Mouse (Mus musculus) limb, embryonic 11.5 days (tissue): ENCODE data around the gene Pex19. TPM values are rescaled to one million over a fixed set of nuclear protein-coding genes. Genes with fewer than 3 reads are reported as not detected.

Experiments
- ATAC-seq: fragments of 200-750 bp; cut with Nextera tagmentation; 2 replicates; pipeline ENCODE4 v1.8.0; 2017; ENCODE audit warnings: low read depth; ENCODE audit not compliant: insufficient number of reproducible peaks, low FRiP score, low TSS enrichment
- DNase-seq: peaks from one replicate; pipeline ENCODE4 v3.0.0-alpha.2; 2015; ENCODE audit warnings: low spot score
- H3K27ac ChIP-seq: fragments of 300-500 bp; sonication (generic); replicated peaks from 2 replicates; pipeline ENCODE4 v1.5.1; 2014; ENCODE audit warnings: low read depth, mild to moderate bottlenecking, low read length
- H3K27me3 ChIP-seq: fragments of 300-500 bp; sonication (generic); 2 replicates; pipeline ENCODE4 v1.6.1; 2014; ENCODE audit warnings: mild to moderate bottlenecking, low read length, mixed read lengths; ENCODE audit not compliant: control insufficient read depth, insufficient read depth
- H3K36me3 ChIP-seq: fragments of 300-500 bp; sonication (generic); 2 replicates; pipeline ENCODE4 v1.6.1; 2014; ENCODE audit warnings: mild to moderate bottlenecking, low read length, moderate library complexity, mixed read lengths; ENCODE audit not compliant: control insufficient read depth, insufficient read depth
- H3K4me1 ChIP-seq: fragments of 300-500 bp; sonication (generic); 2 replicates; pipeline ENCODE4 v1.6.1; 2014; ENCODE audit warnings: low read length, mixed read lengths; ENCODE audit not compliant: control insufficient read depth, insufficient read depth
- H3K4me2 ChIP-seq: fragments of 300-500 bp; sonication (generic); 2 replicates; pipeline ENCODE4 v1.6.1; 2014; ENCODE audit warnings: low read depth, mild to moderate bottlenecking, moderate library complexity; ENCODE audit not compliant: severe bottlenecking
- H3K4me3 ChIP-seq: fragments of 300-500 bp; sonication (generic); 2 replicates; pipeline ENCODE4 v1.5.1; 2014; ENCODE audit warnings: low read depth, low read length
- H3K9ac ChIP-seq: fragments of 300-500 bp; sonication (generic); 2 replicates; pipeline ENCODE4 v1.6.1; 2014; ENCODE audit warnings: mild to moderate bottlenecking, low read length
- H3K9me3 ChIP-seq: fragments of 300-500 bp; sonication (generic); 2 replicates; pipeline ENCODE4 v1.6.1; 2016; ENCODE audit warnings: low read length; ENCODE audit not compliant: control insufficient read depth
- WGBS: fragments of 180-500 bp; shearing (Covaris S2); extraction: QIAGEN DNeasy Blood & Tissue Kit; methylation state at CpG from one replicate; pipeline ENCODE4 v1.1.7; 2014; 5-methylcytosine and 5-hydroxymethylcytosine counted together
- polyA plus RNA-seq: library from polyadenylated mRNA; unstranded; fragments of >200 nt; fragmentation: Nextera tagmentation; extraction: Ambion mirVana; gene quantifications from 2 replicates; pipeline ENCODE4 v1.2.1, GENCODE M21; 2014

Gene Pex19
- polyA plus RNA-seq, 1 experiment from 2014 or later = 180 TPM

DNA sequence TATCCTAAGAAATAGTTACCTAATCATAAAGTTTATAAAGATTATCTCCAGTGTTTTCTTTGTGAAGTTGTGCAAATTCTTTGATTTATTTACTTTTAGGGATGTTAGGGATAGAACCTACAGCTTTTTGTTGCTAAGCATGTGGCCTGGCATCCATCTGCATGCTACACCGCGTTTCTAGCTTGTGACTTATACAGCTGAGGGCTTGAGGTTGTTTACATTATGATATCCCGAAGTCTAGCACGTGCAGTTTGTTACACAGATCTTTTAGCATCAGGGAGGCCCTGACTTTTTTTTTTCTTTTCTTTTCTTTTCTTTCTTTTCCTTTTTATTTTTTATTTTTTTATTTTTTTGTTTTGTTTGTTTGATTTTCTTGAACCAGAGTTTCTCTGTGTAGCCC, 33.4 kb downstream of the Pex19 start:
- Histone ChIP-seq H3K4me1 (no peaks in the 10 kb centered on the region), H3K9me3 (no peaks in the 10 kb centered on the region), H3K27ac (no peak overlapping the region), H3K36me3 (peaks cover 6% of the 10 kb centered on the region; the same call in 1 of the 2 replicates), H3K9ac (no peak overlapping the region), H3K4me3 (no peak overlapping the region), H3K27me3 (no peaks in the 10 kb centered on the region), H3K4me2 (no peak overlapping the region)
- DNase-seq (no peak), ATAC-seq (no peak)
- WGBS = 88% methylated on average over 4 of the region's 4 CpGs

DNA sequence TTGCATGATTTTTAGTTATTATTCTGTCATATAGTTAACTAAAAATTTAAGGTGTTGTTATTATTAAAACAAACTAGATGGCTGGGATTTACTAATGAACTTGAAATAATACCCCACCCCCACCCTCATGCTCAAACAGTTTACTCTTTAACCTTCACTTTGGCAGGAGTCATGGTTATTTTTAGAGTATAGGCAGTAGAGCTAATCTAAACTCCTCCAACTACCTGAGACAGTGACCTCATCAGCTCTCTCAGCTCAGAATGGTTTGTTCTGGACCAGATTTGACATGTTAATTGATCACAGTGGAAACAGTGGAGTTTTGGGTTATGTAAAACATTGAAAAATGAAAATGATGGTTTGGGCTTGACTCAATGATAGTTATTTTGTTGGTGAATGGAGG, 34.0 kb downstream of the Pex19 start:
- H3K4me3 ChIP-seq = no peak overlapping the region
- H3K36me3 ChIP-seq = peaks cover 4% of the 10 kb centered on the region; the same call in 1 of the 2 replicates
- H3K9ac ChIP-seq = no peak overlapping the region
- no peak overlapping the region for H3K4me2 ChIP-seq
- no peak overlapping the region for H3K27ac ChIP-seq
- no peaks in the 10 kb centered on the region for H3K27me3 ChIP-seq
- no peak for ATAC-seq
- no peaks in the 10 kb centered on the region for H3K9me3 ChIP-seq
- no peaks in the 10 kb centered on the region for H3K4me1 ChIP-seq
- no peak for DNase-seq

DNA sequence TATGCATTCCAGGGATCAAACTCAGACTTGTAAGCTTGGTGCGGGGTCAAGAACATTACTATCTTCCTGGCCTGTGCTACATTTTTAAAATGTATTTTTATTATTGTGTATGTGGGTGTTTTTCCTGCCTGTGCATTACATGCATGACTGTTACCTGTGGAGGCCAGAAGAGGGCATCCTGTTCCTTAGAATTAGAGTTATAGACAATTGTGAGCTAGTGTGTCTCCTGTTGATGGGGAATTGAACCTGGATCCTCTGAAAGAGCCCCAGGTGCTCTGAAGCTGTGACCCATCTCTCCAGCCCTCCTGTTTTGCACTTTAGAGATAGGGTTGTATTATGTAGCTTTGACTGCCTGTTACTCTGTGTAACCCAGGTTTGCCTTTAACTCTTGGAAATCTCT, 35.5 kb downstream of the Pex19 start:
- Histone ChIP-seq H3K36me3 (peaks cover 6% of the 10 kb centered on the region; the same call in 1 of the 2 replicates), H3K4me3 (no peak overlapping the region), H3K27ac (no peak overlapping the region), H3K4me2 (no peak overlapping the region), H3K9me3 (no peaks in the 10 kb centered on the region), H3K4me1 (no peaks in the 10 kb centered on the region), H3K27me3 (no peaks in the 10 kb centered on the region), H3K9ac (no peak overlapping the region)
- no peak for ATAC-seq
- WGBS = 98% methylated on average over 1 of the region's 1 CpGs
- no peak for DNase-seq

DNA sequence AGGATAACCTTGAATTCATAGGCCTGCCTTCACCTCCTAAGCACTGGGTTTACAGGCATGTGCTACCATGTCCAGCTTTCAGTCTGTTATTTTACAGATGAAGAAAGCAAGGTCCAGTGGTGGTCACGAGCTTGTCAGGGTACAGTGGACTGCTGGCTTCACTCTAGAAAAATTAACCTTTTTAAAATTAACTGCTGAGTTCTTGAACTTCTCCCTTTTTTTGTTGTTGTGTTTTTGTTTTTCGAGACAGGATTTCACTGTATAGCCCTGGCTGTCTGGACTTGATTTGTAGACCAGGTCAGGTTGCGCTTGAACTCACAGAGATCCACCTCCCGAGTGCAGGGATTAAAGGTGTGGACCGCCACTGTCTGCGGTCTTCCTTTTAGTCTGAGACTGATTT, 36.4 kb downstream of the Pex19 start:
- ATAC-seq (no peak), DNase-seq (no peak)
- H3K27me3 ChIP-seq = no peaks in the 10 kb centered on the region
- no peak overlapping the region for H3K4me2 ChIP-seq
- H3K4me1 ChIP-seq = no peaks in the 10 kb centered on the region
- peaks cover 10% of the 10 kb centered on the region; the same call in 1 of the 2 replicates for H3K36me3 ChIP-seq
- H3K9ac ChIP-seq = no peak overlapping the region
- no peaks in the 10 kb centered on the region for H3K9me3 ChIP-seq
- no peak overlapping the region for H3K4me3 ChIP-seq
- H3K27ac ChIP-seq = no peak overlapping the region
- 80% methylated on average over 6 of the region's 6 CpGs for WGBS

DNA sequence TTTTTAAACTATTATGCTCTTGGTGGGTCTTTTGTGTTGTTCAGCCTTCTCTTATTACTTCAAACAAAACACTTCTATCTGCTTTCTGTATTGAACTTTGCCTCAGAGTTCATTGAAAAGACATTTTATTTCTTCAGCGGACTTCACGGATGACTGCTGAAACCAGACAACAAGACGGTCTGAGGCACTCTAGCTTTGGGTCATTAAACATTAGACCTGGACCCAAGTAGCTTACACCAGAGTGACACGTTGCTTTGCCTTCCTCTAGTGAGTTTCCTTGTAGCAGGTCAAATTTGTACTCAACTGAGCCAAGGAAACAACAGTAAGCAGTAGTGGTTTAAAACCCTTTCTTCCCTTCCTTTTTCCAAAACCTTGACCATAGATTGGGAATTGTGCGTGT, 41.4 kb downstream of the Pex19 start:
- Histone ChIP-seq H3K36me3 (peaks cover 17% of the 10 kb centered on the region; the same call in 1 of the 2 replicates), H3K9me3 (no peaks in the 10 kb centered on the region), H3K9ac (no peak overlapping the region), H3K4me1 (no peaks in the 10 kb centered on the region), H3K27me3 (no peaks in the 10 kb centered on the region), H3K27ac (no peak overlapping the region), H3K4me2 (no peak overlapping the region), H3K4me3 (no peak overlapping the region)
- ATAC-seq = no peak
- 96% methylated on average over 5 of the region's 5 CpGs for WGBS
- no peak for DNase-seq

DNA sequence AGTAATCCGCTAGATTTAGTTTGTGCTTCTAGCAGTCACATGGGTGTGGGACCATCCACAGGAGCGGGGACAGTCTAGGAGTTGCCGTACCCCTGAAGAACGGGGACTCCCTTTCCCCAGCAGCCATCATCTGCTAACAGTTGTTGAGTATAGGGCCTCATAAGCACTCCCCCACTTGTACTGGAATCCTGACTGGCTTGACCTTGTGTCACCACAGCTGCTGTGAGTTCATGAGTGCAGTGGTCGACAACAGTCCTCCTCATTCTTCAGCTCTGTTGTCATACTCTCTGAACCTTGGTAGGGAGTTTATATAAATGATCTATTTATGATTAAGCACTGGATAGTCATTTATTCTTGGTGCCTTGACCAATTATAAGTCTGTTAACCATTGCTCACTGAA, 43.3 kb downstream of the Pex19 start:
- Histone ChIP-seq H3K9ac (no peak overlapping the region), H3K4me1 (no peaks in the 10 kb centered on the region), H3K9me3 (no peaks in the 10 kb centered on the region), H3K36me3 (peaks cover 25% of the 10 kb centered on the region), H3K4me3 (no peak overlapping the region), H3K27ac (no peak overlapping the region), H3K4me2 (no peak overlapping the region), H3K27me3 (no peaks in the 10 kb centered on the region)
- WGBS = 99% methylated on average over 5 of the region's 5 CpGs
- DNase-seq (no peak), ATAC-seq (no peak)

DNA sequence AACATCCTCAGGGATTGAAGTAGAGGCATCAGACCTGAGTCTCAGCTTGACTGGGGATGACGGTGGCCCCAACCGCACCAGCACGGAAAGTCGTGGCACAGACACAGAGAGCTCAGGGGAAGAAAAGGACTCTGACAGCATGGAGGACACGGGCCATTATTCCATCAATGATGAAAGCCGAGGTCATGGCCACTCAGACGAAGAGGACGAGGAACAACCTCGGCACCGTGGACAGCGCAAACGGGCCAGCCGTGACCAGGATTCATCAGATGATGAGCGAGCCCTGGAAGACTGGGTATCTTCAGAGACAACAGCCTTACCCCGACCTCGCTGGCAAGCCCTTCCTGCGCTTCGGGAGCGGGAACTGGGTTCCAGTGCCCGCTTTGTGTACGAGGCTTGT, 45.8 kb downstream of the Pex19 start:
- no peaks in the 10 kb centered on the region for H3K9me3 ChIP-seq
- no peaks in the 10 kb centered on the region for H3K27me3 ChIP-seq
- WGBS = 94% methylated on average over 21 of the region's 21 CpGs
- H3K4me1 ChIP-seq = no peaks in the 10 kb centered on the region
- DNase-seq (no peak), ATAC-seq (no peak)
- H3K4me2 ChIP-seq = no peak overlapping the region
- H3K9ac ChIP-seq = no peak overlapping the region
- peaks cover 17% of the 10 kb centered on the region for H3K36me3 ChIP-seq
- no peak overlapping the region for H3K4me3 ChIP-seq
- no peak overlapping the region for H3K27ac ChIP-seq

DNA sequence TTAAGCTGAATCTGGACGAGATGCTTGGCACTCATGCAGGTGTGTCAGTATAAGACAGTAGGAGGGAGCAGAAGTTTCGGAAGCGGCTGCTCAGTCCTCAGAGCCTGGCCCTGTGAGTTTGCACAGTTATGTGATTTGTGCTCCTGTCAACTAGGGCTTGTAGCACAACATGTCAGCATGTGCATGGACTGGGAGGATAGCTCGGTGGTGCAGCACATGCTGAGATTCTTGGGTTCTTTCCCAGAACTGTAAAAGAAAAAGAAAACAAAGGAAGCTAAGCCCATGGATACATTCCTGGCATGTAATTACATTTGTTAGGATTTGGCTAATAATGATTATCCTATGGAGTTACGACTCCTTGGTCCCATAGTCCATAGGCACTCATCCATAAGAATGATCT, 46.6 kb downstream of the Pex19 start:
- H3K36me3 ChIP-seq = peaks cover 15% of the 10 kb centered on the region

DNA sequence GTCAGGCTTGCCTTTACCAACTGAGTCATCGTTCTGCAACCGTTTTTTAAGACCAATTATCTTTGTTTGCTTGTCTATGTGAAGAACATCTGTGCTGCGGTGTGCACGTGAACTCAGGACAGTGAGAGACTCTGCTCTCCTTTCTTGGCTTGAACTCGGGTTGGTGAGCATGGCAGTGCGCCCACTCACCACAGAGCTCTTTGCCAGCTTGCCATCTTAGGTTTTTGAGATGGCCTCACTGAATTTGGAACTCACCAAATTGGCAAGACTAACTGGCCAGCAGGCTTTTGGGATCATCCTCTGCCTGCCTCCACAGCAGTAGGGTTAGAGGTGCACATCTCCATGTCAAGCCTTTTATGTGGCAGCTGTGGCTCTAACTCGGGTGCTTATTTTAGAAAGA, 51.2 kb downstream of the Pex19 start:
- no peak overlapping the region for H3K4me3 ChIP-seq
- H3K9me3 ChIP-seq = no peaks in the 10 kb centered on the region
- no peak overlapping the region for H3K27ac ChIP-seq
- DNase-seq (no peak), ATAC-seq (no peak)
- no peak overlapping the region for H3K4me2 ChIP-seq
- no peak overlapping the region for H3K9ac ChIP-seq
- H3K36me3 ChIP-seq = peaks cover 13% of the 10 kb centered on the region
- no peaks in the 10 kb centered on the region for H3K4me1 ChIP-seq
- H3K27me3 ChIP-seq = no peaks in the 10 kb centered on the region
- WGBS = 90% methylated on average over 7 of the region's 7 CpGs

More for the DNA sequence above, 46.6 kb downstream of the Pex19 start:
- H3K9me3 ChIP-seq = no peaks in the 10 kb centered on the region
- H3K4me1 ChIP-seq = no peaks in the 10 kb centered on the region
- H3K4me3 ChIP-seq = no peak overlapping the region
- H3K9ac ChIP-seq = no peak overlapping the region
- no peak for ATAC-seq
- H3K4me2 ChIP-seq = no peak overlapping the region
- WGBS = 89% methylated on average over 5 of the region's 5 CpGs
- H3K27me3 ChIP-seq = no peaks in the 10 kb centered on the region
- no peak for DNase-seq
- H3K27ac ChIP-seq = no peak overlapping the region
